Mouse (Mus musculus) hindbrain, embryonic 10.5 days (tissue): ENCODE results near the gene Gpr107. TPM values are rescaled to one million over a fixed set of nuclear protein-coding genes. Genes with fewer than 3 reads are reported as not detected.

Experiments
- DNase-seq: peaks from one replicate; pipeline ENCODE4 v3.0.0-alpha.2; 2017; ENCODE audit warnings: low spot score
- H3K27ac ChIP-seq: fragments of 300-500 bp; sonication (generic); 2 replicates; pipeline ENCODE4 v1.5.1; 2016; ENCODE audit warnings: mild to moderate bottlenecking, moderate library complexity
- H3K27me3 ChIP-seq: fragments of 300-500 bp; sonication (generic); 2 replicates; pipeline ENCODE4 v1.6.1; 2016; ENCODE audit warnings: mild to moderate bottlenecking; ENCODE audit not compliant: poor library complexity, insufficient read depth, severe bottlenecking
- H3K36me3 ChIP-seq: fragments of 300-500 bp; sonication (generic); 2 replicates; pipeline ENCODE4 v1.6.1; 2016; ENCODE audit warnings: mild to moderate bottlenecking, moderate library complexity
- H3K4me1 ChIP-seq: fragments of 300-500 bp; sonication (generic); replicated peaks from 2 replicates; pipeline ENCODE4 v1.6.1; 2016; ENCODE audit warnings: mild to moderate bottlenecking
- H3K4me3 ChIP-seq: fragments of 300-500 bp; sonication (generic); 2 replicates; pipeline ENCODE4 v1.5.1; 2016; ENCODE audit warnings: mild to moderate bottlenecking, moderate library complexity
- H3K9me3 ChIP-seq: fragments of 300-500 bp; sonication (generic); 2 replicates; pipeline ENCODE4 v1.6.1; 2016; ENCODE audit warnings: mild to moderate bottlenecking, moderate library complexity
- WGBS: fragments of 180-500 bp; shearing (Covaris S2); methylation state at CpG from one replicate; pipeline ENCODE4 v1.1.7; 2016; 5-methylcytosine and 5-hydroxymethylcytosine counted together
- polyA plus RNA-seq: library from polyadenylated mRNA; unstranded; fragments of >200 nt; fragmentation: Nextera tagmentation; extraction: Ambion mirVana; gene quantifications from 2 replicates; pipeline ENCODE4 v1.2.1, GENCODE M21; 2016

Gene Gpr107
- polyA plus RNA-seq, 1 experiment from 2014 or later: 35.1 TPM

DNA sequence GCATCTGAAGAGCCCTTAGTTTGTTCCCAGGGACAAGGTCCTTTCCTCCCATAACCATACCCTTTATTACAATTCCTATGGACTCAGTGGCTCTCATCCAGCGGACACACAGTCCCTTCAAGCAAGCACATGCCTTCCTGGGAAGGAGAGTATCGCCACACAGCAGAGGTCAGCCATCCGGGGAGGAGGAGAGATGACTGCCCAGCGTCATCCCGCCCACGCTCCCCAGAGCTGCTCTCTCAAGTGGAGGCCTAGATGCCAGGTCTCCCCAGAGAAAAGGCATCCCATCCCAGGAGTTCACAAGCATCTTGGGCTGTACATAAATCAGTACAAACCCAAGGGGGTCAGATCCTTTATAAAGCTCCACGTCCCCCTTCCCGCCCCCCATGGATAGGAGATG lies 19.4 kb upstream of the Gpr107 start:
- H3K27ac ChIP-seq: no peak overlapping the region
- H3K4me3 ChIP-seq: no peak overlapping the region
- DNase-seq: no peak
- peaks cover 52% of the 10 kb centered on the region for H3K4me1 ChIP-seq
- no peaks in the 10 kb centered on the region for H3K9me3 ChIP-seq
- H3K27me3 ChIP-seq: no peaks in the 10 kb centered on the region
- 62% methylated on average over 8 of the region's 8 CpGs for WGBS
- no peaks in the 10 kb centered on the region for H3K36me3 ChIP-seq

DNA sequence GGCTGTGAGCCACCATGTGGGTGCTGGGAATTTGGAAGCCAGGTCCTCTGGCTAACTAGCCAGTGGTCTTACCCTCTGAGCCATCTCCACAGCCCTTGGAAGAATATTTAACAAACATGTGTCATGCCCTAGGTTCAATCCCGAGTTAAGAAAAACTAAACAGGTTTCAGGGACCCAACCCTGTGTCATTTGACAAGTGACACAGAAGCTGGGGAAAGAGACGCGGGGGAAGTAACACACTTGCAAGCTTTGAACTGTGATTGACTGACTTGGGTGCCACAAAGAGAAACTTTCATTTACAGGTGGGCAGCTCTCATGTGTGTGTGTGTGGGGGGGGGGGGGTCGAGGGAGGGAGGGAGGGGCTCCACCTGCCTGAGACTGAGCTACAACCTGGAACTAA lies 18.1 kb upstream of the Gpr107 start:
- no peak overlapping the region for H3K4me3 ChIP-seq
- 84% methylated on average over 4 of the region's 4 CpGs for WGBS
- H3K9me3 ChIP-seq: no peaks in the 10 kb centered on the region
- no peaks in the 10 kb centered on the region for H3K27me3 ChIP-seq
- H3K27ac ChIP-seq: no peak overlapping the region
- H3K4me1 ChIP-seq: peaks cover 49% of the 10 kb centered on the region
- no peak for DNase-seq
- no peaks in the 10 kb centered on the region for H3K36me3 ChIP-seq

DNA sequence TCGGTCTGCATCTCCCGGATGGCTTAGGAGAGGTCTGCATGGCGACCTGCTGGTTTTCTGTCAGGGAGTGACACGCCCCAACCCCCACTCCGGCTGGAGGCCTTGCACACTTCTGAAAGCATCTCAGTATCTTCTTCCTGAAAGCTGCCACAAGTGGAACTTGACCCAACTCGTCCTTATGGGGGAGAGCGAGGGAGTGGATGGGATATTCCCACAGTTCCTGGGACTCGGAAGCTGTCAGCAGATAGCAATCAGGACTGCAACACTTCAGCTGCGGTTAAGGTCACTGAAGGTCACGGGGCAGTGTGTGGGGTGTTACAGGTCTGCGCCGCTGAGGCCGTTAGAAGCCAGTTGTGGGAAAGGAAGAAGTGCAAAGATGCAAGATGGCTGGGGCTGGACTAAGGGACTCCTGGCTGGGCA lies 16.6 kb upstream of the Gpr107 start:
- Histone ChIP-seq H3K36me3 (no peaks in the 10 kb centered on the region), H3K27me3 (peaks cover 13% of the 10 kb centered on the region), H3K27ac (no peak overlapping the region), H3K4me3 (no peak overlapping the region), H3K4me1 (peaks cover 46% of the 10 kb centered on the region), H3K9me3 (no peaks in the 10 kb centered on the region)
- WGBS: 52% methylated on average over 13 of the region's 13 CpGs
- no peak for DNase-seq

DNA sequence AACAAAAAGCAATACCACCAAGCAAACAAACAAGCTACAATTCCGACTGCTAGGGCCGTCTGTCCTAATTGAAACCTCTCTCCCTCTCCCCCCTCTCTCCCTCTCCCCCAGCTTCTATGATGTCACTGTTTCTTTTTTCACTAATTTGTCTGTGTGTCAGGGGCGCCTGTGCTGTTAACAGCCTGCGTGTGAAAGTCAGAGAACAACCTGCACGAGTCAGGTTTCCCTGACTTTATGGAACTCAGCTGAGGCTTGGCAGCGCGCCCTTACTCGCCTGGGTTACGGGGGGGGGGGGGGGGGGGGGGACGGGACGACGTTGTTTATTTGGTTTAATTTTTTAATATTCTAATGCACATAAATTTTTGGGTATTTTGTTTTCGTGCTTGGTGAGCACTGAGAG lies 15.8 kb upstream of the Gpr107 start:
- Histone ChIP-seq H3K9me3 (no peaks in the 10 kb centered on the region), H3K36me3 (no peaks in the 10 kb centered on the region), H3K4me3 (no peak overlapping the region), H3K27me3 (peaks cover 19% of the 10 kb centered on the region), H3K27ac (no peak overlapping the region), H3K4me1 (peaks cover 46% of the 10 kb centered on the region)
- DNase-seq: no peak
- WGBS: 75% methylated on average over 13 of the region's 13 CpGs

DNA sequence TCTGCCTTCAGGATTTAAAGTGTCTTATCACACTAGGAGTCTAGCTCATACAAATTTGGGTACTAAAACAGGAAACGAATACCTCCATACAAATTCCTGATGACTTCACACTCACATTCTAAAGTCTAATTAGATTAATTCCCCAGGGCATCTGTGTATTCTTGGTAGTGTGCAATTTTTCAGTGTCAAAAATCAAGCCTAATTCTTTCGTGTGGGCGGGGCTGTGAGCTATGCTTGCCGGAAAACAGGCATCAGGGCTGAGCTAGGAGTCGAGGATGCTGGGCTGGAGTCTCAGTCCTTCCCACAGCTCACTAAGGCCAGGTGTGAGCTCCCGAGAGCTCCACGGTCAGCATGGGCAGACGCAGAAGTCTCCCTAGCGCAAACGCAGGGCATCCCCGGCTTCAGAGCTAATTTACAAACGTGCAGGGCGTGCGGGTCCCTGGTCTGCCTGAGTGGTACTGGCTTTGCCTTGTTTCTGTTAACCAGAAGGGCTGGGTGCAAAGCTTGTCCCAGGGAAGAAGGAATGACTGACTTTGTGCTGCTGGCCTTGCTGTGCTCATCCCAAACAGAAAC lies 15.0 kb upstream of the Gpr107 start:
- no peak overlapping the region for H3K27ac ChIP-seq
- no peak overlapping the region for H3K4me3 ChIP-seq
- DNase-seq: no peak
- H3K9me3 ChIP-seq: no peaks in the 10 kb centered on the region
- no peaks in the 10 kb centered on the region for H3K36me3 ChIP-seq
- H3K27me3 ChIP-seq: peaks cover 19% of the 10 kb centered on the region
- peaks cover 52% of the 10 kb centered on the region for H3K4me1 ChIP-seq
- 80% methylated on average over 14 of the region's 14 CpGs for WGBS

DNA sequence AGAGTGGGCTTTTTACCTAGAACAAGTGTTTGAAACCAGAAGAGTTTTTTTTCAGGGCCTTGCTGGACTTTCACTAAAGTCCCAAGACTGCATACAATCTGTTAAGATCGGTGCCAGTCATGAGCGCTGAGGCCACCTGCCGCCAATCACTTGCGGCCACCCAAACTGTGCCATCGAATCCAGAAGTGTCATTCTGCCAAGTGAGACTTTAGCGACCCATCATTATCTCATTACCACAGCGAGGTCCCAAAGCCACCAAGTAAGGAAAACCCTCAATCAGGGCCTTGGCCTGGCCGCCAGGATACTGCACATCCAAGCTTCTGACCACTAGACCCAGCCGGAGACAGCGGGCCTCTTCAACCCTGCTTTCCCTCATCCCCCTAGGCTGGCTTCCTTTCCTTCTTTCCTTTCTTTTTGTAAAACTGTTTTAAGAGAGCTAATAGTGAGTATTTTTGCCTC lies 12.9 kb upstream of the Gpr107 start:
- Histone ChIP-seq H3K4me1 (peaks cover 47% of the 10 kb centered on the region), H3K9me3 (no peaks in the 10 kb centered on the region), H3K27ac (no peak overlapping the region), H3K27me3 (peaks cover 38% of the 10 kb centered on the region), H3K4me3 (no peak overlapping the region), H3K36me3 (no peaks in the 10 kb centered on the region)
- no peak for DNase-seq
- WGBS: 90% methylated on average over 10 of the region's 10 CpGs

DNA sequence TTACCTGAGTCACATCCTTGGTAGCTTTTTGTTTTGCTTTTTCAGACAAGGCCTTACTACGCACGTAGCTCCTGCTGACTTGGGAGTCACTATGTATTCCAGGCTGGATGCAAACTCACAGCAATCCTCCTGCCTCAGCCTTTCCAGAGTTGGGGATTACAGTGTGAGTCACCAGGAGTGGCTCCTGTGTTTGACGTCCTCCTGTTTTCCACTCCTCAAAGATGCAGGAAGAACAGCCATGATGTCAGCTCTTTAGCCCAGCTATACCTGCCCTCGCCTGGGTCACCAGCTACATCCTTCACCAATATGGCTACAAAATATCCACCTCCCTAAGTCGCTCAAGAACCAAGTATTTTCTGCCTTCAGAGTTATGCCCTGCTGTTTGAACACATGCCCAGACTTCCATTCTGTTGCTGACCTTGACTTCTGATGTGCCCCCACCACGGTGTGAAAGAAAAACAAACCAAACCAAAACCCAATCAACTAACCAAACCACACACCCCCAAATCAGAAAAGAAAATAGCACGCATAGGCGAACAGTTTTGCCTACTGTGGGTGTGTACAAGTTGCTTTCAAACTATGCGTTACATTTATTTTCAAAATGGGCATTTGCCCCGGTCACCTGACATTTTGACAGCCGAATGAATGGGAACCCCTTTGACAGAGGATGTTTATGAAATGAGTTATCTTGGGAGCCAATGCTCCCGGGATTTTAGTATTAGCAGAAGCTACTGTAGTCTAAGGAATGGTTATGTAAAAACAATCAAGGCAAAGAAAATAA lies 11.9 kb upstream of the Gpr107 start:
- no peak for DNase-seq
- Histone ChIP-seq H3K4me1 (peaks cover 40% of the 10 kb centered on the region), H3K4me3 (peak overlapping the region; percentile 85), H3K9me3 (no peaks in the 10 kb centered on the region), H3K27me3 (peaks cover 43% of the 10 kb centered on the region), H3K27ac (no peak overlapping the region), H3K36me3 (no peaks in the 10 kb centered on the region)
- WGBS: 81% methylated on average over 12 of the region's 12 CpGs

DNA sequence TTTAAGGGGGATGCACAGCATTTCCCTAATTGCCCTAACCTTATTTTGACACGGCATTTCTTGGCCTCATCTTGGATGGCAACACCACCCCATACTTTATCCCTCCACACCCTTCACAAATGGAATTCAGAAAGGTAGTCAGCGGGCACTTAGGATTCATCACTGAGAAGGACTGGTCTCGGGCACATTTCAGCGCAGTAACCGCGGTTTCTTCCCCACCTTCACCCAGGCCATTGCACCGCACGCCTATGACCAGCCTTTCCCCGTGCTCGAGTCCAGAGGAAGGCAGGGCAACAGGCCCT lies 11.4 kb upstream of the Gpr107 start:
- Histone ChIP-seq H3K9me3 (no peaks in the 10 kb centered on the region), H3K27ac (peak overlapping the region; percentile 92), H3K36me3 (peaks cover 3% of the 10 kb centered on the region; the same call in 1 of the 2 replicates), H3K4me1 (peaks cover 35% of the 10 kb centered on the region), H3K27me3 (peaks cover 43% of the 10 kb centered on the region), H3K4me3 (peak overlapping the region; percentile 85)
- DNase-seq: no peak
- 7% methylated on average over 10 of the region's 10 CpGs for WGBS

DNA sequence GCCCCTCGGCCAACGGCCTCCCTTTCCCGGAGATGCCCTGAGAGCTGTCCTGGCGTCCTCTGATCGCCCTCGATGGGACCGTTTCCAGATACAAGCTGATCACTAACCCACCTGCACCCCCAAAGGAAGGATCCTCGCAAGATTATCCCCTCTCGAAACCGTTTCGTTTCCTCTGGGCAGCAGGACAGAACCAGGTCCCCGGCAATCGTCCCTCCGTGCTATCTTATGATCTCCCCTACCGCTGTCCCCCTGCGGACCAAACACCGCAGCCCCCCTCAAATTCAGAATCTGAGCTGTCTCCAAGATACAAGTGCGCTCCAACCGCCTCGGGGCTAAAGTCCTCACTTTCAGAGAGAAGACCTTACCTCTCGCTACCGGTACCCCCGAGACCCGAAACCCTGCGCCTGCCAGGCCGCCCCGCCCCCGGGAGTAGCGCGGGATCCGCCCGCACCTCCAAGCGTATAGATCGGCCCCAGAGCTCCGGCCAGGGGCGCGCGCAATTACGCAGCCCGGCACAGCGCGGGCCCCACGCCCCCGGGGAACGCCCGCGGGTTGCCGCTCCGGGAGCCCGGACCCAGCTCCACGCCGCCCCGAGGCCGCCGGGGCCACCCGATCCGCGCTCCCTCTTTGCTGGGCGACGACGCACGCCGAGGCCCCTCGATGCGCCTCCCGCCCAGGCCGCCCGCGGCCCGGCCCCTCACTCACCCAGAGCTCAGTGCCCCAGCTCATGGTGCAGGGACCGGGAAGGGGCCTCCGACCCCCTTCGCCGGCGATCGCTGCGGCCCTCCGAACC lies 10.8 kb upstream of the Gpr107 start:
- H3K27me3 ChIP-seq: peaks cover 43% of the 10 kb centered on the region
- H3K36me3 ChIP-seq: peaks cover 8% of the 10 kb centered on the region
- WGBS: under 1% methylated on average over 78 of the region's 78 CpGs
- no peaks in the 10 kb centered on the region for H3K9me3 ChIP-seq
- H3K4me3 ChIP-seq: peak overlapping the region; percentile 85
- peak; percentile 40 for DNase-seq
- H3K4me1 ChIP-seq: peaks cover 31% of the 10 kb centered on the region
- peak overlapping the region; percentile 92 for H3K27ac ChIP-seq

DNA sequence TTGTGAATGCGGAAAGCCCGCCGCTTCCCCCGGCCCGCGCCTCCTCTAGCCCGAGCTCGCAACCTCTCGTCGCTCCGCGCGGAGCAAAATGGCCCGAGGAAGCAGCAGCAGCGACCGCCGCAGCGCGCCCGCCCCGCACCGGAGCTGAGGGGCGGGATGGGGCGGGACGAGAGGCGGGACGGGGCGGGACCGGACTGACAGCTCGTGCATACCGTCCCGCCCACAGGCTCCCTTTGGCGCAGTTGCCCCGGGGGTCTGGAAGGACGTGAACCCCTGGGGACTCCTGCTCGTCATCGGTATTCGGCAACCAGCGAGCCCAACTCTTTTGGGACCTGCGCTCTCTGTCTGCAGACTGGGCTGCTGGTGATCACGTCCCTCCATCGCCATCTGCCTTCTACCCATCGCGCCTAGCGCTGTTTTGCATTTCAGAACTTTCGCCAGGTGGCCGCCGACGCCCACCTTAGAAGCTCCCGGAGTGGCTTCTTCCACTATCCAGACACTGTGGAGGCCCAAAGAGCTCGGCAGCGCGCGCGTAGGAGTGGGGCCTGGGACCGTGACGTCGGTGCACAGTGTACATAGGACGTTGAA lies 10.2 kb upstream of the Gpr107 start, which contains the start of gene Fnbp1:
Gene Fnbp1 (minus strand): TSS at position 142 of the 588 bp plus-strand sequence.
- WGBS: under 1% methylated on average over 59 of the region's 59 CpGs
- H3K4me3 ChIP-seq: peak within 1 kb of the TSS; percentile 85
- peaks cover 13% of the 10 kb centered on the region for H3K36me3 ChIP-seq
- no peaks in the 10 kb centered on the region for H3K9me3 ChIP-seq
- H3K27me3 ChIP-seq: peaks cover 43% of the 10 kb centered on the region
- H3K27ac ChIP-seq: peak within 1 kb of the TSS; percentile 92
- DNase-seq: peak; percentile 85
- H3K4me1 ChIP-seq: peaks cover 30% of the 10 kb centered on the region

DNA sequence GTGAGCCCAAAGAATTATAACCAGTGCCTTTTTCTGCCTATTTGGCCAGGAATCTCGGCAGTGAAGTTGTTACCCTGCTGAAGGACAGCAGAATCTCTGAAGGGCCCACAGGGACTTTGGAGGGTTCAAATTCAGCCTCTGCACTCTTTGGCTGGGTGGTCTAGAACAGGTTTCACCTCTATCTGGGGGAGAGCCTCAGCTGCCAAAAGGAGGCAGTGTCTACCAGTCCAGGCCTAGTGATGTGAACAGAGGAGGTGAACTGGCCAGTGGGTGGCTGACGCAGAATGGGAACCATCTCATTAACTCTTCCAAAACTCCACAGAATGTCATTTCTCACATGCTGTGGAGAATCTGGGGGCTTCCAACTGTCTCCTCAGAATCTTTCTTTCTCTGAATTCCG lies 9.6 kb upstream of the Gpr107 start:
- 42% methylated on average over 3 of the region's 3 CpGs for WGBS
- Histone ChIP-seq H3K27ac (no peak overlapping the region), H3K9me3 (no peaks in the 10 kb centered on the region), H3K27me3 (peaks cover 43% of the 10 kb centered on the region), H3K4me3 (peak overlapping the region; percentile 85), H3K36me3 (peaks cover 18% of the 10 kb centered on the region), H3K4me1 (peaks cover 26% of the 10 kb centered on the region)
- DNase-seq: no peak

DNA sequence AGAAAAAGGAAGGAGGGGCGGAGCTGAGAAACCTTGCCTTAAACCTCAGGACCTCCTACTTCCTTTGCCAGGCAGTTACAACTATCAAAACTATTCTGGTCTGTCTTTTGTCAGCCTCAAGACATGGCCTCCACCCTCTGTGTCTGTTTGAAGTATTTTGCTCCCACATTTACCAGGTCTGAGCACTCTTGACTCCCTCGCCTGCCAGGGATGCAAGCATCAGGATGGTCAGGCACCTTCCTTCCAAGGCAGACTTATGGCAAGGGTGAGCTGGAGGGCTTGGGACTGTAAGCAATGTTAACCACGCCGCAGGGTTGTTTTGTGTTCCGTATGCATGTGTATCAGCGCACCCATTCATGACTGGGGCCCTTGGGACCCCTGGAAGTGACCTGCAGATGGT lies 8.8 kb upstream of the Gpr107 start:
- H3K27me3 ChIP-seq: peaks cover 43% of the 10 kb centered on the region
- peaks cover 25% of the 10 kb centered on the region for H3K36me3 ChIP-seq
- no peaks in the 10 kb centered on the region for H3K9me3 ChIP-seq
- H3K4me1 ChIP-seq: peaks cover 26% of the 10 kb centered on the region
- 86% methylated on average over 6 of the region's 6 CpGs for WGBS
- no peak overlapping the region for H3K4me3 ChIP-seq
- H3K27ac ChIP-seq: no peak overlapping the region
- DNase-seq: no peak
